Comparison of ENCODE assay signal across 10 mouse cellular contexts in the genomic region with DNA sequence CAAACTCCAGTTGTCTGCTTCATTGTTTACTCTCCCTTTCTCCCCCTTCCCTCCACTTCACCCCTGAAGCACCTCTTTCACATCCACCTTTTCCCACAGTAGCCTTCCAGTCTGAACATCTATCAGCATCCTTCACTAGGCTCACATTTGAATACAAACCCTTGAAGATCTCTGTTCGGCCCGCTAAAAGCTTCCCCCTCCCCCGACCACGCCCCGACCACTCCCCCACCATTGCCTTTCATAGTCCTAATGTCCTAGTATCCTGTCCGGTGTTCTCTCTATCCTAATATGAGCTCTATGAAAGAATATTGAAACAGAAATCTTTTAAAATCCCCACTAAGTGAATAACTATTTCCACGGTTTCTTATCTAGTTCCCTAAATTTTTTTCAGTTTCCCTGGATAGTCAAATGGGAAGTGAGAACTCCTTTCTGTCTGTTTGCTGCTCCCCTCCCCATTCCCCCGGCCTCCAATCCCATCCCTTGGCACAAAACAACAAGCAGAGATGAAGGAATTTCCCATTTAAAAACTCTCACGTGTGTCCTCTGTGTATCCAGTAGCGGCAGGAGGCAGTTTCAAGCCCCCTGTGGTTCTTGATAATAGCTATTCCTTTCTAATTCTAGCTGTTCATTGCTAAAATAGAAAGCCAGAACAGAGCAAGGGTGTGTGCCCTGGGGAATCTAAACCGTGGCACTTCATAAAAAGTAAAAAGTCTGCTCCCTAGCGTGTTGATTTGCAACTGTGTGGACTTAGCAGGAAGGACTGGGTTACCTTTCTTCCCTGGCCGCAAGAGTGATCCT.
A peak's percentile ranks its signal among the peaks of the same experiment; 100 is the strongest.
DNase-seq lines count a peak whose midpoint lies in the region; ATAC-seq and TF ChIP-seq lines count a peak whose summit lies in the region.
"Had no signal": no experiment of that assay in that cellular context is flagged by ENCODE, and none has a peak within 500 bp of the region (broad histone marks: within the 10 kb centered on the region; RNA-seq: fewer than 3 reads in every experiment).

No protein-coding gene starts in this region.

- H3K36me3 ChIP-seq in kidney, postnatal 0 days (ENCODE audit: insufficient read depth, low read length), result no peaks in the 10 kb centered on the region
- H3K36me3 ChIP-seq in kidney, adult 2 months (ENCODE audit: control insufficient read depth, insufficient read depth, low read length), result no peaks in the 10 kb centered on the region
- no peaks in the 10 kb centered on the region for H3K36me3 ChIP-seq in forebrain, embryonic 10.5 days (replicated peaks)
- no peaks in the 10 kb centered on the region for H3K36me3 ChIP-seq in hindbrain, embryonic 15.5 days
- H3K36me3 ChIP-seq in neural tube, embryonic 15.5 days, result no peaks in the 10 kb centered on the region; the same call in 1 of the 2 replicates

- DNase-seq in kidney, postnatal 0 days (ENCODE audit: low spot score), result no peak
- DNase-seq in kidney, adult 2 months, result no peak
- DNase-seq in forebrain, embryonic 10.5 days (ENCODE audit: extremely low spot score, low spot score), result no peak
- no peak for DNase-seq in adrenal gland, adult (ENCODE audit: inconsistent age in 2 of 2, low spot score in 1 of 2)
- no peak for DNase-seq in left cerebral cortex, postnatal 4 days
- DNase-seq: kidney, adult 8-10 months; layer of hippocampus, postnatal 36 days; liver had no signal

- no peak overlapping the region for H3K9ac ChIP-seq in kidney, postnatal 0 days (ENCODE audit: low read depth, low read length)
- H3K9ac ChIP-seq in hindbrain, embryonic 15.5 days, result no peak overlapping the region
- H3K9ac ChIP-seq in neural tube, embryonic 15.5 days (replicated peaks), result no peak overlapping the region

- H3K9me3 ChIP-seq in kidney, postnatal 0 days (replicated peaks; ENCODE audit: low read length), result no peaks in the 10 kb centered on the region
- no peaks in the 10 kb centered on the region for H3K9me3 ChIP-seq in forebrain, embryonic 10.5 days
- no peaks in the 10 kb centered on the region for H3K9me3 ChIP-seq in hindbrain, embryonic 15.5 days
- no peaks in the 10 kb centered on the region for H3K9me3 ChIP-seq in neural tube, embryonic 15.5 days (replicated peaks)

- no peak for ATAC-seq in kidney, postnatal 0 days (replicated peaks; ENCODE audit: low FRiP score, low read depth)
- ATAC-seq in hindbrain, embryonic 15.5 days (ENCODE audit: low FRiP score, low read depth), result no peak
- peak; percentile 32; the same call in 1 of the 2 replicates for ATAC-seq in neural tube, embryonic 15.5 days (ENCODE audit: low FRiP score)

- no peak overlapping the region for H3K4me3 ChIP-seq in kidney, postnatal 0 days (replicated peaks; ENCODE audit: low read depth, low read length)
- H3K4me3 ChIP-seq in kidney, adult 2 months (ENCODE audit: insufficient read depth, low read depth, low read length), result no peak overlapping the region
- peak overlapping the region; percentile 23; the same call in 1 of the 2 replicates for H3K4me3 ChIP-seq in forebrain, embryonic 10.5 days
- no peak overlapping the region for H3K4me3 ChIP-seq in hindbrain, embryonic 15.5 days
- H3K4me3 ChIP-seq in neural tube, embryonic 15.5 days (replicated peaks), result no peak overlapping the region

- no peaks in the 10 kb centered on the region for H3K4me1 ChIP-seq in kidney, postnatal 0 days (replicated peaks; ENCODE audit: insufficient read depth, low read length)
- no peaks in the 10 kb centered on the region for H3K4me1 ChIP-seq in kidney, adult 2 months (ENCODE audit: control insufficient read depth, insufficient read depth, low read length)
- peaks cover 34% of the 10 kb centered on the region for H3K4me1 ChIP-seq in forebrain, embryonic 10.5 days
- peaks cover 24% of the 10 kb centered on the region for H3K4me1 ChIP-seq in hindbrain, embryonic 15.5 days (replicated peaks)
- H3K4me1 ChIP-seq in neural tube, embryonic 15.5 days, result peaks cover 22% of the 10 kb centered on the region

- TF ChIP-seq POLR2A in kidney, adult 2 months (IDR thresholded peaks at IDR 0.05; ENCODE audit: low read depth, low read length), result no peak

- H3K27ac ChIP-seq in kidney, postnatal 0 days, result no peak overlapping the region
- H3K27ac ChIP-seq in kidney, adult 2 months (ENCODE audit: insufficient read depth, low read depth, low read length), result no peak overlapping the region
- H3K27ac ChIP-seq in forebrain, embryonic 10.5 days, result peak overlapping the region; percentile 60
- H3K27ac ChIP-seq in hindbrain, embryonic 15.5 days (replicated peaks), result no peak overlapping the region
- 0 out of 2 replicates have a peak overlapping the region, but pooled peaks have one; percentile 28 for H3K27ac ChIP-seq in neural tube, embryonic 15.5 days (replicated peaks)

- 0 out of 2 replicates have a peak overlapping the region, but pooled peaks have one; percentile 1 for H3K4me2 ChIP-seq in kidney, postnatal 0 days (ENCODE audit: low read length)
- peak overlapping the region; percentile 34 for H3K4me2 ChIP-seq in hindbrain, embryonic 15.5 days
- H3K4me2 ChIP-seq in neural tube, embryonic 15.5 days, result peak overlapping the region; percentile 22

- 27% methylated on average over 13 of the region's 13 CpGs for WGBS in kidney, postnatal 0 days
- WGBS in kidney, adult 2 months, result 31% methylated on average over 13 of the region's 13 CpGs
- WGBS in forebrain, embryonic 10.5 days, result 16% methylated on average over 13 of the region's 13 CpGs
- 15% methylated on average over 13 of the region's 13 CpGs for WGBS in hindbrain, embryonic 15.5 days
- WGBS in neural tube, embryonic 15.5 days, result 12% methylated on average over 13 of the region's 13 CpGs

- intact Hi-C loops in left cerebral cortex, postnatal 4 days (cut with DNase I), result no loop called here

- H3K27me3 ChIP-seq in kidney, postnatal 0 days (ENCODE audit: insufficient read depth, low read length), result no peaks in the 10 kb centered on the region
- no peaks in the 10 kb centered on the region for H3K27me3 ChIP-seq in kidney, adult 2 months (replicated peaks; ENCODE audit: control insufficient read depth, insufficient read depth, low read length)
- no peaks in the 10 kb centered on the region for H3K27me3 ChIP-seq in forebrain, embryonic 10.5 days (ENCODE audit: poor library complexity, severe bottlenecking)
- H3K27me3 ChIP-seq in hindbrain, embryonic 15.5 days, result no peaks in the 10 kb centered on the region
- no peaks in the 10 kb centered on the region for H3K27me3 ChIP-seq in neural tube, embryonic 15.5 days (replicated peaks)

- TF ChIP-seq CTCF in kidney, postnatal 0 days (IDR thresholded peaks at IDR 0.05; ENCODE audit: low read depth), result no peak
- no peak for TF ChIP-seq CTCF in kidney, adult 2 months (conservative IDR thresholded peaks at IDR 0.05; ENCODE audit: insufficient read depth, insufficient read length, low read depth, low read length)

Comparison
In these comparisons a context has a peak if more than half of its experiments do, and no peak if none do; other contexts are left out.
1. H3K27ac ChIP-seq: peak in forebrain, embryonic 10.5 days (single experiment) and neural tube, embryonic 15.5 days (single experiment); none in kidney, postnatal 0 days (single experiment), kidney, adult 2 months (single experiment) and hindbrain, embryonic 15.5 days (single experiment).
2. Peak in every context shown above with its lines, with median percentiles within 50 percentile points of each other: H3K4me2 ChIP-seq.